Mouse (Mus musculus): ENCODE data around the gene Cacnb2.

GRCm38 (mm10) chr2:14605207-14605606, 2.3 kb downstream of the Cacnb2 start:
- TF ChIP-seq CTCF (conservative IDR thresholded peaks at IDR 0.05; ENCODE audit: low read length) (no peak), NANOG (IDR thresholded peaks at IDR 0.05; ENCODE audit: borderline replicate concordance, low read length) (no peak), POU5F1 (IDR thresholded peaks at IDR 0.05; ENCODE audit: borderline replicate concordance, low read length) (no peak)

All from E14TG2a.4 (cell line).